Comparison of ENCODE assay signal across 7 mouse cellular contexts in genomic region chrX:98937555-98938294, GRCm38 (mm10). TPM values are rescaled to one million over a fixed set of nuclear protein-coding genes. Genes with fewer than 3 reads are reported as not detected.
DNase-seq lines count a peak whose midpoint lies in the region; ATAC-seq and TF ChIP-seq lines count a peak whose summit lies in the region.

No protein-coding gene starts in this region.

- H3K9me3 ChIP-seq in intestine, embryonic 16.5 days (ENCODE audit: control insufficient read depth, low read length): no peaks in the 10 kb centered on the region
- no peaks in the 10 kb centered on the region for H3K9me3 ChIP-seq in midbrain, embryonic 12.5 days

- peak; percentile 62; the same call in 1 of the 2 replicates for TF ChIP-seq CTCF in small intestine, adult 2 months (IDR thresholded peaks at IDR 0.05; ENCODE audit: extremely low read depth, insufficient read length, insufficient replicate concordance, low read depth, low read length)

- peak; percentile 88 for ATAC-seq in intestine, embryonic 16.5 days
- ATAC-seq in midbrain, embryonic 12.5 days (ENCODE audit: low FRiP score, low read depth): peak; percentile 89

- peak overlapping the region; percentile 80 for H3K9ac ChIP-seq in intestine, embryonic 16.5 days (ENCODE audit: low read depth, low read length)
- peak overlapping the region; percentile 66 for H3K9ac ChIP-seq in midbrain, embryonic 12.5 days (replicated peaks)

- 19% methylated on average over 57 of the region's 57 CpGs for WGBS in intestine, embryonic 16.5 days
- WGBS in midbrain, embryonic 12.5 days: 27% methylated on average over 57 of the region's 57 CpGs
- 19% methylated on average over 55 of the region's 57 CpGs for WGBS in small intestine, adult 2 months

- H3K4me3 ChIP-seq in intestine, embryonic 16.5 days (ENCODE audit: low read length): peak overlapping the region; percentile 62
- peak overlapping the region; percentile 58 for H3K4me3 ChIP-seq in midbrain, embryonic 12.5 days
- peak overlapping the region; percentile 90 for H3K4me3 ChIP-seq in small intestine, adult 2 months (ENCODE audit: low read depth, low read length)

- intact Hi-C loops in gastrocnemius, postnatal 36 days (cut with DNase I): loop anchor here (5.0 kb wide), 1 partner anchor 235 kb away; no protein-coding TSS in a partner anchor
- intact Hi-C loops in left cerebral cortex, postnatal 4 days (cut with DNase I): no loop called here

- H3K4me2 ChIP-seq in intestine, embryonic 16.5 days (ENCODE audit: low read depth, low read length): peak overlapping the region; percentile 54
- peak overlapping the region; percentile 56 for H3K4me2 ChIP-seq in midbrain, embryonic 12.5 days (replicated peaks)

- no peaks in the 10 kb centered on the region for H3K27me3 ChIP-seq in intestine, embryonic 16.5 days (replicated peaks; ENCODE audit: control insufficient read depth, insufficient read depth, low read length)
- H3K27me3 ChIP-seq in midbrain, embryonic 12.5 days: no peaks in the 10 kb centered on the region
- no peaks in the 10 kb centered on the region for H3K27me3 ChIP-seq in small intestine, adult 2 months (ENCODE audit: control insufficient read depth, insufficient read depth, low read length)

- DNase-seq in adrenal gland, adult 2 months: peak; percentile 95
- peak; percentile 81 for DNase-seq in embryo, embryonic 11.5 days (ENCODE audit: low read depth, low spot score)
- DNase-seq in gastrocnemius, postnatal 36 days: peak; percentile 90 to 91
- peak; percentile 95 for DNase-seq in left cerebral cortex, postnatal 4 days

- H3K27ac ChIP-seq in intestine, embryonic 16.5 days (ENCODE audit: low read length): peak overlapping the region; percentile 96
- H3K27ac ChIP-seq in midbrain, embryonic 12.5 days (replicated peaks): peak overlapping the region; percentile 88
- H3K27ac ChIP-seq in small intestine, adult 2 months (ENCODE audit: insufficient read depth, low read depth, low read length): peak overlapping the region; percentile 95

- peaks cover 3% of the 10 kb centered on the region; the same call in 1 of the 2 replicates for H3K4me1 ChIP-seq in intestine, embryonic 16.5 days (ENCODE audit: control insufficient read depth, insufficient read depth, low read length)
- peaks cover 8% of the 10 kb centered on the region; the same call in 1 of the 2 replicates for H3K4me1 ChIP-seq in midbrain, embryonic 12.5 days
- H3K4me1 ChIP-seq in small intestine, adult 2 months (ENCODE audit: control insufficient read depth, insufficient read depth, insufficient read length, low read length): no peaks in the 10 kb centered on the region

- TF ChIP-seq POLR2A in small intestine, adult 2 months (IDR thresholded peaks at IDR 0.05; ENCODE audit: low read depth, low read length): 0 out of 2 replicates have a peak, but pooled peaks have one; percentile 12

- no peaks in the 10 kb centered on the region for H3K36me3 ChIP-seq in intestine, embryonic 16.5 days (ENCODE audit: control insufficient read depth, insufficient read depth, low read length)
- H3K36me3 ChIP-seq in midbrain, embryonic 12.5 days: no peaks in the 10 kb centered on the region
- peaks cover 2% of the 10 kb centered on the region for H3K36me3 ChIP-seq in small intestine, adult 2 months (ENCODE audit: control insufficient read depth, insufficient read depth, low read length)

RNA-seq across cellular contexts. Expression of gene Yipf6, which starts 1.6 kb away (rescaled TPM):
- 10 to 100 TPM; 50.7 to 53.2 TPM for total RNA-seq in adrenal gland, adult 2 months (2021)
- 5.9 and 10.4 TPM in 2 replicates for polyA plus RNA-seq in adrenal gland, adult 2 months (2012; rRNA removed)
- total RNA-seq in gastrocnemius, postnatal 36 days (2021): 1 to 10 TPM; 8.7 to 9.0 TPM
- polyA plus RNA-seq in intestine, embryonic 16.5 days (2015; fragmentation: Nextera tagmentation; extraction: Ambion mirVana): 26.9 and 27.8 TPM in 2 replicates
- 10 to 100 TPM; 28.0 to 29.8 TPM for total RNA-seq in left cerebral cortex, postnatal 4 days (2021)
- polyA plus RNA-seq in midbrain, embryonic 12.5 days (2016; fragmentation: Nextera tagmentation; extraction: Ambion mirVana): 21.4 and 25.2 TPM in 2 replicates
- polyA plus RNA-seq in small intestine, adult 2 months (2012; rRNA removed): 4.2 and 8.0 TPM in 2 replicates

RNA-seq across cellular contexts. Expression of gene Ophn1, which starts 46.9 kb away (rescaled TPM):
- 10 to 100 TPM; 17.2 to 18.8 TPM for total RNA-seq in adrenal gland, adult 2 months (2021)
- 6.2 and 6.4 TPM in 2 replicates for polyA plus RNA-seq in adrenal gland, adult 2 months (2012; rRNA removed)
- total RNA-seq in gastrocnemius, postnatal 36 days (2021): 1 to 10 TPM; 3.7 to 3.9 TPM
- 8.3 and 9.3 TPM in 2 replicates for polyA plus RNA-seq in intestine, embryonic 16.5 days (2015; fragmentation: Nextera tagmentation; extraction: Ambion mirVana)
- 10 to 100 TPM; 48.7 to 48.9 TPM for total RNA-seq in left cerebral cortex, postnatal 4 days (2021)
- polyA plus RNA-seq in midbrain, embryonic 12.5 days (2016; fragmentation: Nextera tagmentation; extraction: Ambion mirVana): 35.8 and 37.3 TPM in 2 replicates
- 2.1 and 5.0 TPM in 2 replicates for polyA plus RNA-seq in small intestine, adult 2 months (2012; rRNA removed)

Comparison
In these comparisons a context has a peak if more than half of its experiments do, and no peak if none do; other contexts are left out.
1. Peak in every context shown above with its lines: DNase-seq, ATAC-seq, H3K4me3 ChIP-seq and H3K27ac ChIP-seq.